Mouse (Mus musculus): ENCODE measurements around the gene Dlx6. TPM values are rescaled to one million over a fixed set of nuclear protein-coding genes. Genes with fewer than 3 reads are reported as not detected.

The Dlx6 gene
- polyA plus RNA-seq (2017; shearing (Covaris generic)): 0.82 TPM

GRCm38 (mm10) chr6:6863160-6863870 lies at the start of gene Dlx6:
Gene Dlx6, plus strand, starts transcription at chr6:6863334.

GRCm38 (mm10) chr6:6881638-6882190 lies 18.6 kb downstream of the Dlx6 start, which contains the start of gene Dlx5:
Gene Dlx5, minus strand, starts transcription at chr6:6882085.

Other genes with a start within 250 kb of the Dlx6 start
- not detected for gene Dlx5, start 18.8 kb downstream of the Dlx6 start, polyA plus RNA-seq (2017; shearing (Covaris generic))
- 2.5 TPM for gene Sdhaf3, start 92.7 kb downstream of the Dlx6 start, polyA plus RNA-seq (2017; shearing (Covaris generic))